15 mouse cellular contexts compared by ENCODE assay signal in genomic region chr2:10147176-10147575, GRCm38 (mm10). TPM values are rescaled to one million over a fixed set of nuclear protein-coding genes. Genes with fewer than 3 reads are reported as not detected.
DNase-seq lines count a peak whose midpoint lies in the region; ATAC-seq lines count a peak whose summit lies in the region.
"Had no signal": no experiment of that assay in that cellular context is flagged by ENCODE, and none has a peak within 500 bp of the region (broad histone marks: within the 10 kb centered on the region; RNA-seq: fewer than 3 reads in every experiment).

No protein-coding gene starts in this region.

- H3K36me3 ChIP-seq in heart, embryonic 10.5 days, result no peaks in the 10 kb centered on the region
- no peaks in the 10 kb centered on the region for H3K36me3 ChIP-seq in midbrain, embryonic 10.5 days
- H3K36me3 ChIP-seq: liver, embryonic 13.5 days had no signal

- no peaks in the 10 kb centered on the region for H3K27me3 ChIP-seq in heart, embryonic 10.5 days (ENCODE audit: insufficient read depth, poor library complexity, severe bottlenecking)
- H3K27me3 ChIP-seq in midbrain, embryonic 10.5 days (ENCODE audit: low read depth, poor library complexity, severe bottlenecking), result peaks cover 5% of the 10 kb centered on the region; the same call in 1 of the 2 replicates
- H3K27me3 ChIP-seq: liver, embryonic 13.5 days had no signal

- DNase-seq in adrenal gland, adult 2 months, result peak; percentile 6
- no peak for DNase-seq in adrenal gland, postnatal 36 days
- peak; percentile 88 for DNase-seq in heart, adult 11 months
- DNase-seq in heart, embryonic 10.5 days (ENCODE audit: low spot score), result no peak
- DNase-seq in frontal cortex, postnatal 25 days (ENCODE audit: low spot score in 2 of 2), result peak; percentile 11 to 13
- peak; percentile 48 for DNase-seq in right cerebral cortex, adult 18-20 months
- DNase-seq in midbrain, embryonic 10.5 days (ENCODE audit: low spot score), result no peak
- DNase-seq: kidney, adult 18-20 months; liver, embryonic 13.5 days; lung, postnatal 4 days had no signal

- no peak overlapping the region for H3K4me3 ChIP-seq in heart, embryonic 10.5 days
- no peak overlapping the region for H3K4me3 ChIP-seq in midbrain, embryonic 10.5 days
- H3K4me3 ChIP-seq: liver, embryonic 13.5 days had no signal

- no peak for ATAC-seq in cerebellum, adult (ENCODE audit: insufficient number of reproducible peaks, low FRiP score, low TSS enrichment)

- H3K27ac ChIP-seq in heart, embryonic 10.5 days, result no peak overlapping the region
- H3K27ac ChIP-seq in midbrain, embryonic 10.5 days (replicated peaks), result no peak overlapping the region
- H3K27ac ChIP-seq: liver, embryonic 13.5 days had no signal

- H3K4me1 ChIP-seq in heart, embryonic 10.5 days, result no peaks in the 10 kb centered on the region
- H3K4me1 ChIP-seq in midbrain, embryonic 10.5 days, result peaks cover 6% of the 10 kb centered on the region; the same call in 1 of the 2 replicates

- no peaks in the 10 kb centered on the region for H3K9me3 ChIP-seq in heart, embryonic 10.5 days
- no peaks in the 10 kb centered on the region for H3K9me3 ChIP-seq in midbrain, embryonic 10.5 days (replicated peaks)
- H3K9me3 ChIP-seq: liver, embryonic 13.5 days had no signal

- WGBS in heart, embryonic 10.5 days, result 70% methylated on average over 8 of the region's 8 CpGs
- 85% methylated on average over 8 of the region's 8 CpGs for WGBS in midbrain, embryonic 10.5 days

RNA-seq across cellular contexts. Expression of gene Itih5, which starts 6.2 kb away (rescaled TPM):
- total RNA-seq in adrenal gland, adult 2 months (2021), result 10 to 100 TPM; 29.1 to 29.8 TPM
- 4.5 and 5.0 TPM in 2 replicates for polyA plus RNA-seq in adrenal gland, adult 2 months (2012; rRNA removed)
- 10 to 100 TPM; 29.7 to 38.5 TPM for total RNA-seq in adrenal gland, postnatal 36 days (2021)
- 3.1 and 4.7 TPM in 2 replicates for polyA plus RNA-seq in heart, embryonic 10.5 days (2016; fragmentation: Nextera tagmentation; extraction: Ambion mirVana)
- polyA plus RNA-seq in midbrain, embryonic 10.5 days (2016; fragmentation: Nextera tagmentation; extraction: Ambion mirVana), result 6.3 and 6.5 TPM in 2 replicates

RNA-seq across cellular contexts. Expression of gene Itih2, which starts 16.0 kb away (rescaled TPM):
- total RNA-seq in adrenal gland, adult 2 months (2021), result 10 to 100 TPM in 1 of 2 experiments, 1 to 10 TPM in 1; 7.7 to 10.0 TPM
- 3.2 and 3.9 TPM in 2 replicates for polyA plus RNA-seq in adrenal gland, adult 2 months (2012; rRNA removed)
- total RNA-seq in adrenal gland, postnatal 36 days (2021), result 1 to 10 TPM; 7.0 to 7.6 TPM
- polyA plus RNA-seq in heart, embryonic 10.5 days (2016; fragmentation: Nextera tagmentation; extraction: Ambion mirVana), result 1.8 and 57.3 TPM in 2 replicates
- 0.06 TPM in 1 of 2 replicates, not detected in the other for polyA plus RNA-seq in midbrain, embryonic 10.5 days (2016; fragmentation: Nextera tagmentation; extraction: Ambion mirVana)
- total RNA-seq: common myeloid progenitor, adult 5-6 weeks; hematopoietic stem cell, adult 5-6 weeks; monocyte, adult 5-6 weeks; neutrophil, adult 5-6 weeks had no signal

Comparison
In these comparisons a context has a peak if more than half of its experiments do, and no peak if none do; other contexts are left out.
1. DNase-seq: peak in adrenal gland, adult 2 months (single experiment), heart, adult 11 months (single experiment), frontal cortex, postnatal 25 days (2 of 2) and right cerebral cortex, adult 18-20 months (single experiment); none in adrenal gland, postnatal 36 days (0 of 2), heart, embryonic 10.5 days (single experiment) and midbrain, embryonic 10.5 days (single experiment).